ENCODE assay signal across 22 mouse cellular contexts in the genomic region with DNA sequence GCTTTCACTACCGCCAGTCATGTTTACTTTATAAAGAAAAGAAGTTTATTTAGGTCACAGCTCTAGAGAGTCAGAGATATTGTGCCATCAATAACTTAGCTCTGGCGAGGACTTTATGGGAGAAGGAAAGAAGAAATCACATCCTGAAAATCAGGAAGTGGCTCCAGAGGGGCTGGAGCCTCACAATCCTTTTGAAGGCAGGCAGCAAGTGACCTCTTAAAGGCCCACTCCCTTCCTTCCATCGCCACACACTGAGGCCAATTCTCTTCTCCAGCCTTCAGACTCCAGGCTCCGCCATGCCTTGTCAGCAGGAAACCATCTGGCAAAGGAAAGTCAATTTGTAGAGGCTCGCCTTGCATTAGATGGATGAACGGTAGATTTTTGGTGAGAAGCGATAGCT. TPM values are rescaled to one million over a fixed set of nuclear protein-coding genes. Genes with fewer than 3 reads are reported as not detected.
DNase-seq lines count a peak whose midpoint lies in the region; ATAC-seq and TF ChIP-seq lines count a peak whose summit lies in the region.
"Had no signal": no experiment of that assay in that cellular context is flagged by ENCODE, and none has a peak within 500 bp of the region (broad histone marks: within the 10 kb centered on the region; RNA-seq: fewer than 3 reads in every experiment).

No protein-coding gene starts in this region.

- no peak overlapping the region for H3K27ac ChIP-seq in lung, embryonic 14.5 days (ENCODE audit: low read depth)
- peak overlapping the region; percentile 47 for H3K27ac ChIP-seq in macrophage
- H3K27ac ChIP-seq in small intestine, adult 2 months (ENCODE audit: insufficient read depth, low read depth, low read length), result peak overlapping the region; percentile 83
- no peak overlapping the region for H3K27ac ChIP-seq in neural tube, embryonic 15.5 days (replicated peaks)
- H3K27ac ChIP-seq: embryonic facial prominence, embryonic 12.5 days; forebrain, embryonic 12.5 days; heart, embryonic 15.5 days; hindbrain, embryonic 10.5 days; hindbrain, embryonic 14.5 days had no signal

- H3K4me3 ChIP-seq in lung, embryonic 14.5 days (ENCODE audit: low read depth, low read length), result no peak overlapping the region
- no peak overlapping the region for H3K4me3 ChIP-seq in macrophage (ENCODE audit: inconsistent target)
- no peak overlapping the region for H3K4me3 ChIP-seq in small intestine, adult 2 months (ENCODE audit: low read depth, low read length)
- H3K4me3 ChIP-seq in neural tube, embryonic 15.5 days (replicated peaks), result no peak overlapping the region
- H3K4me3 ChIP-seq: embryonic facial prominence, embryonic 12.5 days; forebrain, embryonic 12.5 days; heart, embryonic 15.5 days; hindbrain, embryonic 10.5 days had no signal

- no peaks in the 10 kb centered on the region for H3K9me3 ChIP-seq in lung, embryonic 14.5 days (ENCODE audit: low read depth, low read length)
- no peaks in the 10 kb centered on the region for H3K9me3 ChIP-seq in neural tube, embryonic 15.5 days (replicated peaks)
- H3K9me3 ChIP-seq: embryonic facial prominence, embryonic 12.5 days; forebrain, embryonic 12.5 days; heart, embryonic 15.5 days; hindbrain, embryonic 10.5 days had no signal

- no peaks in the 10 kb centered on the region for H3K79me2 ChIP-seq in macrophage (ENCODE audit: inconsistent target)

- DNase-seq in lung, embryonic 14.5 days, result peak; percentile 27
- no peak for DNase-seq in lung, postnatal 14 days
- DNase-seq in gastrocnemius, postnatal 10 days, result no peak
- DNase-seq: adrenal gland, adult 2 months; adrenal gland, postnatal 36 days; cerebellum, adult 11-12 months; cerebellum, adult 9-10 months; cerebellum, postnatal 25 days; gastrocnemius, postnatal 25 days; heart, adult 18-20 months; heart, postnatal 14 days had no signal

- WGBS in lung, embryonic 14.5 days, result 11% methylated on average over 7 of the region's 7 CpGs
- 30% methylated on average over 7 of the region's 7 CpGs for WGBS in macrophage (ENCODE audit: missing documents)
- 9% methylated on average over 7 of the region's 7 CpGs for WGBS in small intestine, adult 2 months
- WGBS in neural tube, embryonic 15.5 days, result 64% methylated on average over 7 of the region's 7 CpGs

- TF ChIP-seq CTCF in lung, embryonic 14.5 days (IDR thresholded peaks at IDR 0.05; ENCODE audit: low read depth), result no peak
- TF ChIP-seq CTCF in small intestine, adult 2 months (IDR thresholded peaks at IDR 0.05; ENCODE audit: extremely low read depth, insufficient read length, insufficient replicate concordance, low read depth, low read length), result no peak

- TF ChIP-seq POLR2A in small intestine, adult 2 months (IDR thresholded peaks at IDR 0.05; ENCODE audit: low read depth, low read length), result no peak

- H3K27me3 ChIP-seq in lung, embryonic 14.5 days (ENCODE audit: insufficient read depth, low read length), result no peaks in the 10 kb centered on the region
- no peaks in the 10 kb centered on the region for H3K27me3 ChIP-seq in small intestine, adult 2 months (ENCODE audit: control insufficient read depth, insufficient read depth, low read length)
- 0 out of 2 replicates have a peak, but pooled peaks cover 4% of the 10 kb centered on the region for H3K27me3 ChIP-seq in neural tube, embryonic 15.5 days (replicated peaks)
- H3K27me3 ChIP-seq: embryonic facial prominence, embryonic 12.5 days; heart, embryonic 15.5 days had no signal

- no peak overlapping the region for H3K9ac ChIP-seq in lung, embryonic 14.5 days
- no peak overlapping the region for H3K9ac ChIP-seq in neural tube, embryonic 15.5 days (replicated peaks)
- H3K9ac ChIP-seq: embryonic facial prominence, embryonic 12.5 days; forebrain, embryonic 12.5 days; heart, embryonic 15.5 days; hindbrain, embryonic 14.5 days had no signal

- H3K4me2 ChIP-seq in lung, embryonic 14.5 days, result no peak overlapping the region
- no peak overlapping the region for H3K4me2 ChIP-seq in neural tube, embryonic 15.5 days
- H3K4me2 ChIP-seq: embryonic facial prominence, embryonic 12.5 days; forebrain, embryonic 12.5 days; heart, embryonic 11.5 days; heart, embryonic 15.5 days; hindbrain, embryonic 14.5 days had no signal

- H3K36me3 ChIP-seq in lung, embryonic 14.5 days (ENCODE audit: insufficient read depth), result no peaks in the 10 kb centered on the region
- H3K36me3 ChIP-seq in macrophage (ENCODE audit: inconsistent target), result no peaks in the 10 kb centered on the region
- H3K36me3 ChIP-seq in small intestine, adult 2 months (ENCODE audit: control insufficient read depth, insufficient read depth, low read length), result no peaks in the 10 kb centered on the region
- H3K36me3 ChIP-seq in neural tube, embryonic 15.5 days, result no peaks in the 10 kb centered on the region
- H3K36me3 ChIP-seq: embryonic facial prominence, embryonic 12.5 days; forebrain, embryonic 12.5 days; heart, embryonic 15.5 days; hindbrain, embryonic 10.5 days had no signal

- ATAC-seq in lung, embryonic 14.5 days (ENCODE audit: insufficient read depth), result no peak
- 0 out of 4 replicates have a peak, but pooled peaks have one; percentile 10 to 12 for ATAC-seq in hematopoietic stem cell, adult 5-6 weeks (replicated peaks in 1 of 2; ENCODE audit: insufficient read depth in 1 of 2, low FRiP score in 2 of 2, low TSS enrichment in 1 of 2, low read depth in 1 of 2, poor library complexity in 2 of 2, severe bottlenecking in 2 of 2)
- no peak for ATAC-seq in neural tube, embryonic 15.5 days (ENCODE audit: low FRiP score)
- ATAC-seq: forebrain, embryonic 16.5 days had no signal

- no peaks in the 10 kb centered on the region for H3K4me1 ChIP-seq in lung, embryonic 14.5 days (ENCODE audit: insufficient read depth)
- H3K4me1 ChIP-seq in small intestine, adult 2 months (ENCODE audit: control insufficient read depth, insufficient read depth, insufficient read length, low read length), result peaks cover 20% of the 10 kb centered on the region; the same call in 1 of the 2 replicates
- peaks cover 7% of the 10 kb centered on the region; the same call in 1 of the 2 replicates for H3K4me1 ChIP-seq in neural tube, embryonic 15.5 days
- H3K4me1 ChIP-seq: hindbrain, embryonic 10.5 days had no signal

RNA-seq across cellular contexts. Expression of a gene that starts 35.4 kb away (rescaled TPM):
- polyA plus RNA-seq in lung, embryonic 14.5 days (2014; fragmentation: Nextera tagmentation; extraction: Ambion mirVana), result 11.3 and 11.5 TPM in 2 replicates
- total RNA-seq in hematopoietic stem cell, adult 5-6 weeks (2017), result 19.5 and 23.3 TPM in 2 replicates
- total RNA-seq in macrophage (2018; cell fraction: chromatin; rRNA removed), result 100 to 1,000 TPM in 21 of 26 experiments, 10 to 100 TPM in 5; 55.3 to 365 (median 171) TPM
- 10 to 100 TPM; 24.5 to 94.7 (median 48.1) TPM for total RNA-seq in macrophage (2018; cell fraction: cytosol; rRNA removed)
- 100 to 1,000 TPM in 20 of 26 experiments, 10 to 100 TPM in 6; 49.0 to 306 (median 133) TPM for total RNA-seq in macrophage (2018; cell fraction: nucleus; rRNA removed)
- 17.2 to 24.6 TPM (median 22.9 TPM) in 3 replicates for polyA plus RNA-seq in macrophage (2018)
- 12.6 and 19.4 TPM in 2 replicates for polyA plus RNA-seq in small intestine, adult 2 months (2012; rRNA removed)
- polyA plus RNA-seq in neural tube, embryonic 15.5 days (2015; fragmentation: Nextera tagmentation; extraction: Ambion mirVana), result 8.7 and 8.9 TPM in 2 replicates
- total RNA-seq in gastrocnemius, postnatal 10 days (2021), result 10 to 100 TPM; 15.4 to 21.7 TPM

Comparison
In these comparisons a context has a peak if more than half of its experiments do, and no peak if none do; other contexts are left out.
1. ATAC-seq: peak in hematopoietic stem cell, adult 5-6 weeks (2 of 2); none in lung, embryonic 14.5 days (single experiment) and neural tube, embryonic 15.5 days (single experiment).
2. H3K27ac ChIP-seq: peak in macrophage (single experiment) and small intestine, adult 2 months (single experiment); none in lung, embryonic 14.5 days (single experiment) and neural tube, embryonic 15.5 days (single experiment).